Mouse (Mus musculus): Measurements from ENCODE around the gene Rap1b. TPM values are rescaled to one million over a fixed set of nuclear protein-coding genes. Genes with fewer than 3 reads are reported as not detected.

Gene Rap1b
- total RNA-seq, 4 experiments from 2014 or later, result 56.6 to 59.8 (median 59.1) TPM

GRCm38 (mm10) chr10:117784646-117785045 lies 61.2 kb downstream of the Rap1b start:
- no peak for DNase-seq (ENCODE audit: low spot score in 2 of 2)

DNA sequence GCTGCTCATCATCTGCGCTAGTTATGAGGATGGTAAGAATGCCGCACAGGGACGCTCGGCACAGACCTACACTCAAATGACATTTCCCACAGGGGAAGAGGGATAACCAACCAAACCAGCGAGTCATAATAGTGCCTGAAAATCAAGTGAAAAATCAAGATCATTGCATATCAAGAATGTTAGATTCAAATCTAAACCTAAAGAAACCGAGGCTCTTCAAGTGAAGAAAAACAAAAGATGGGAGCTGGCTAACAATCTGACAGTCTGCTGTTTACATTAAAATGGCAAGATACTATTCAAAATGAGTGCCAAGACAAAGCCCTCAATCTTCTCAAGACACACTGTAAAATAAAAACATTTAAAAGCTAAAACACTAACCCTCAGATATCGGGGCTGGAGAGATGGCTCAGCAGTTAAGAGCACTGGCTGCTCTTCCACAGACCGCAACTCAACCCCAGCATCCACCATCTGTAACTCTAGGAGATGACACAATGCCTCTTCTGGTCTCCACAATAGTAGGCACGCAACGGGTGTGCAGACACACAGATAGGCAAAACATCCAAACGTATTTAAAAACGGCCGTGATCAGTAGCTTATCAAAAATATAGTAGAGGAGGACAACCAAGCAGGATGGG lies 61.9 kb downstream of the Rap1b start:
- DNase-seq (ENCODE audit: low spot score in 2 of 2), result no peak

GRCm38 (mm10) chr10:117782491-117783260 lies 63.2 kb downstream of the Rap1b start:
- DNase-seq (ENCODE audit: low spot score in 2 of 2), result no peak

DNA sequence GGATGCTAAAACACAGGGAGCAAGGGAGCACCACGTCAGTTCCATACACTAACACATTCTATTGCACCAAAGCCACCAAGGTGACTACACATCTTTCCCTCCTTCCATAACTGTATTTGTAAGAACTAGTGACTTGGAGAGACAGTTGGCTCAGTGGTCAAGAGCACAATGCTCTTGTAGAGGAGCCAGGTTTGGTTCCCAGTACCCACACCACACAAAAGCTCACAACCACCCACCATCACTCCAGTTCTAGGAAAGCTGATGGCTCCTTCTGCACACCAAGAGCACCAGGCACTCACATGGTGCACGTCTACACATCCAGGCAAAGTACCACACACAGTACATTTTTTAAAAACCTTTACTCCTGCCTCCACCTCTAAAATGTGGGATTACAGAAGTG lies 63.8 kb downstream of the Rap1b start:
- DNase-seq (ENCODE audit: low spot score in 2 of 2), result no peak

- DNase-seq (ENCODE audit: low spot score in 2 of 2), result no peak
Measured at GRCm38 (mm10) chr10:117781021-117781725, 64.7 kb downstream of the Rap1b start.

DNA sequence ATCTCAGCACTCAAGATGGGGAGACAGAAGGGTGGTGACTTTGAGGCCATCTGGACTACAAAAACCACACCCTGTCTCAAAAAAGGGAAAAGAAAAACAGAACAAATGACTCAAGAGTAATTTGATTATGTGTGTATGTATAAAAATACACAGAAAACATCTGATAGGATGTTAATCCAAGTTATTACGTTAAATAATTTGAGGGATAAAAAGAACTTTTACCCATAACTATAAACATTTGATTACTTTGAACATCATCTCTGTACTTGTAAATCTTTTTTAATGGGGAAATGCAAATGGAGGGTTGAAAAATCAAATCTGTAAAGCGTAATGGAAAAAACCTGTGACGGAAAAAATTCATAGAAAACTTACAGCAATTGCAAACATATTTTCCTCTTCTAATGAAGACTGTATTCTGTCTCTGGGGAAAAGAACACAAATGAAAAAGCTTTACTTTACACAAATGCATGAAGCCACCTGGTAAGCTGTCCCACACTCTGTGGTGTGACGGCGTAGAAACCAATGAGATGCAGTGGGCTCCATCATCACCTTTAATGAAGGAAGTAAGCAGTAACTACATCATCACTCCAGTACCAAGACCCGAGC lies 65.4 kb downstream of the Rap1b start:
- DNase-seq (ENCODE audit: low spot score in 2 of 2), result no peak

DNA sequence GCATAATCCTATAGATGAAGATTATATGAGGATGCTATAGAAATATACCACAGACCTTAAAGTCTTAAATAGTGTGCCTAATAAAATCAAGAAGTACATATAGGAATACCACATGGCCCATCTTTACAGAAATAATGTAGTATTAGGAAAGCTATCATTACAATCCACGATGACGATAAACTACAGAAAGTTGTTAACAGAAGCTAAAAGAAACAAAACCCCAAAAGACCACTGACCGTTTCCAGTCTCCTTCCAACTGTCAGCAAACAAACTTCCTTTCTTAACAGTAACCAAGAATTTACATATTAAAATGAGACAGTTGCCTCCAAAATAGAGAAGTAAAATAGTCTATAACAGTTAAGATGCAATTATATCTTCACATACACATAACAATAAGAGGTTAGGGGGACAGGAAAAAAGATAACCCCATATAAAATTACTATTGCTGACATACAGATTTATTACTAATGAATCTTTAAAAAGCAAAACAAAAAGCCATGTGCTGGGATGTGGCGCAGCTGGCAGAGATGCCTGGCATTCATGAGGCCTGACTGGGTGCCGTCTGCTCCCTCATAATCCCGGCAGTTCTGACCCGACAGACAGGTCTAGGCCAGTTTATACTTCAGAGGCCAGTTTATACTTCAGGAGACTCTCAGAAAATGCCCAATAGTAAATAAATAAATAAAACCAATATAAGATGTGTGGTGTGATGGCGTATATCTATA lies 66.1 kb downstream of the Rap1b start:
- DNase-seq (ENCODE audit: low spot score in 2 of 2), result no peak

- DNase-seq (ENCODE audit: low spot score in 2 of 2), result no peak
Measured at GRCm38 (mm10) chr10:117778951-117779350, 66.9 kb downstream of the Rap1b start.

DNA sequence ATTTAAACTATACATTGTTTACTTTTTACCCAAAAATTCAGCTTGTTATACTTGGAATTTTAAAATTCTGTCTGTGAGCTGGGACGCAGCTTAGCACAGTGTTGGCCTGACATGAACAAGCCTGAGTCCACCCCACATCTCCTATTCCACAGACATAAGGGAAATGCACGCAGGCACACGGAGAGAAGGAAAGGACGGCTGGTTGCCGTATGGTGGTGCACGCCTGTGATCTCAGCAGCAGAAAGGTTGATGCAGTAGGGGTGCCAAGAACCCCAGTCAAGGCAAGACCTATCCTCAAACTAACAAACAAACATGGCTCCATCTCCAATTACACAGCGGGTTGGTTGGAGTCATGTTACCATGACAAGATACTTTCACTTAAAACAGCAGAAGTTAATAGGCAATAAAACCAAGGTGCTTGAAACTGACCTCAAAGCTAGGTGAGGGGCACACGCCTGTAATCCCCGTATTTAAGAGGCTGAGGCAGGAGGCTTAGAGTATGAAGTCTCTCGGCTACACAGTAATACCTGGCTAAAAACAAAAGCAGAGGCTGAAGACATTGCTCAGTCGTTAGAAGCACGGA lies 67.4 kb downstream of the Rap1b start:
- DNase-seq (ENCODE audit: low spot score in 2 of 2), result no peak

DNA sequence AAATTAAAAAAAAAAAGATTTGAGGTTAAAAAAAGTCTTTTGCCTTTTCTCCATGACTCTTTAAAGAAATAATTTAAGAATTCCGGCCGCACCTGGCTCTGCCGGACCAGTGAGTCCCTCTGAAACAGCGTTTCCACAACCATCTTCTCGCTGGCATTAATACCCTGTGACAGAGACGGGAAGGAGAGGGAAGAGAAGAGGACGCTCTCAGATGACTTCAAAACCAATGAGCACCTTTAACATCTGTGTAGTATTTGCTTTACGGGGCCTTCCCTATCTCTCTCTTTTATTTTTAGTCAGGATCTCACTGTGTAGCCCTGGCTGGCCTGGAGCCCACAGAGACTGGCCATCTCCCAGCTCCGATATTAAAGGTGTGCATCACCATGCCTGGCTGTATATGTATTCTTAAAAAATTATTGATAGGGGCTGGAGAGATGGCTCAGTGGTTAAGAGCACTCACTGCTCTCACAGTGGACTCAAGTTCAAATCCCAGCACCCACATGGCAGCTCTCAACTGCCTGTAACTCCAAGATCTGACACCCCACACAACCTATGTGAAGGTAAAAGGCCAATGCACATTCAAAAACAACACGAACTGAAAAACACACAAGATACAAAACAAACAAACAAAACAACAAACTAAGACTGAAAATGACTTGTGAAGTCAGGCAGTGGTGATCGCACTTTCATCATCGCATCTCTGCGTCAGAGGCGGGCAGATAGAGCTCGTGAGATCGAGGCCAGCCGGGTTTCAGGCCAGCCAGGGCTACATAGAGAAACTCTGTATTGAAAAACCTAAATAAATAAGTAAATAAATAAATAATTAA lies 68.1 kb downstream of the Rap1b start:
- DNase-seq (ENCODE audit: low spot score in 2 of 2), result no peak

DNA sequence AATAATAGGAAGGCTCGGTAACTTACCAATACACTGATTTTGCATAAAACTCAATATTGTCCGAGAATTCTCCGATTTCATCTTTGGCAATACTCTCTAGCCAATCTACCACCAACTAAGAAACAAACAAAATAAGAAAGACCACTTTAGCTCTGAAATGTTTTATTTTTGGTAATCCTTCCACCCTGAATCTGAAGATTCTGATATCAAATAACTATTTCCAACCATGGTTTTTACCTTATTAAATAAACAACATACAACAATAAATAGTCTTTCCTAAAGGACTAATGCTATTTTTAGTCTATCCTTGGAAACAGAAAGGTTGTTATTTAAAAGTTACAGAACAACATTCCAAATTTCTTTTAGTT lies 68.7 kb downstream of the Rap1b start:
- DNase-seq (ENCODE audit: low spot score in 2 of 2), result no peak

- no peak for DNase-seq (ENCODE audit: low spot score in 2 of 2)
Measured at GRCm38 (mm10) chr10:117776281-117777102, 69.3 kb downstream of the Rap1b start.

DNA sequence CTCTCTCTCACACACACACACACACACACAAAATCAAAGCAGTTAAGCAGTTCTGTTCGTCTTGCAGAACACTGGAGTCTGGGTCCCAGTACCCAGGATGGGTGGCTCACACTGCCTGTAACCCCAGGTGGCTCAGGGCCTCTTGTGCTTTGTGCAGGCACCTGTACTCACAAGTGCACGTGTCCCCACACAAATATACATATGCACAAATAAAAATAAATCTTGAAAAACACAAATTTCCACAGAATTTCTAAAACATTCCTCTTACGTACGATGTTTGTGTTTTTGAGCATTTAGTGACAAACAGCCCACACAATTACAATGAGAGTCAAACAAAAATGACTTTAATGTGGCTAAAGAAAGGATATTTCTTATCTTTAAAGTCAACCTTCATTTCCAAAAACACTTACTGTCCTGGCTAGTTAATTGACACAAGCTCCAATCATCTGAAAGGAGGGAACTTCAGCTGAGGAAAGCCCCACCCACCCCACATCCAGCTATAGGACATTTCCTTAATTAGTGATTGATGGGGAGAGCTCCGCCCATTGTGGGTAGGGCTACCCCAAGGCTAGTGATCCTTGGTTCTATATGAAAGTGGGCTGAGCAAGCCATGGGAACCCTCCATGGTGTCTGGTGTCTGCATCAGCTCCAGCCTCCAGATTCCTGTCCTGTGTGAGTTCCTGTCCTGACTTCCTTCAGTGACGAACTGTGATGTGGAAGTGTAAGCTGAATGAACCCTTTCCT lies 70.3 kb downstream of the Rap1b start:
- DNase-seq (ENCODE audit: low spot score in 2 of 2), result no peak

- DNase-seq (ENCODE audit: low spot score in 2 of 2), result no peak
Measured at GRCm38 (mm10) chr10:117774817-117775120, 71.1 kb downstream of the Rap1b start.

DNA sequence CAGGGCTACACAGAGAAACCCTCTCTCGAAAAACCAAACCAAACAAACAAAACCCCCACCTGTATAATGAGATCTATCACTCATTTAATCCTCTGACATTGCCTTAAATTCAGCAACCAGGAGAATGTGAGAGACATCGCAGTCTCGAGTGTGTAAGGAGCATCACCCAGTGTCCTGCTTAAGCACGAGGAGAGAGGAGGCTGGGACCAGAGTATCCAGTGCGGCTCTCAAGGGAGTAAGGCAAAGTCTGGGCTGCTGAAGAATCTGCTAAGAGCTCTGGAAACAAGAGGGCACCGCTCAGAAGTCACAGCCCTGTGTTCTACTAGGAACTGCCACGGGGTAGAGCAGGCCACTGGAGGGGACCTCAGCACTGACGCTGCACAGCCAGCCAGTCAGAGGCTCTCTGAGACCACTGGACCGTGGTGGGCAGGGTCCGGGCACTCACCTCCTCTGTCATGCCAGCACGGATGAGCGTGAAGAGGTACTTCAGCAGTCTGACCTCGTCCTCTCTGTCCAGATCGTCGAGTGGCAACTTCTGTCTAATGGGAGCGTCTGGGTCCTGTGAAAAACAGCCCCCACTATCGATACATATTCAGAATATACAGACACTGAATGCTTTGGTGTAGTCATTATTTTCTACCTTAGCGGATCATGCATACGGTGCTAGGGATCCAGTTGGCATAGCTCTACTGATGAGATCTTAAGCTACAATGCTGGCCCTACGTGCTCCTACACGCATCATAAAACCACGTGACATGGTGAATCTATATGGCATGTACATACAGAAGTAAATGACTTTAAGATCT lies 71.6 kb downstream of the Rap1b start:
- no peak for DNase-seq (ENCODE audit: low spot score in 2 of 2)

DNA sequence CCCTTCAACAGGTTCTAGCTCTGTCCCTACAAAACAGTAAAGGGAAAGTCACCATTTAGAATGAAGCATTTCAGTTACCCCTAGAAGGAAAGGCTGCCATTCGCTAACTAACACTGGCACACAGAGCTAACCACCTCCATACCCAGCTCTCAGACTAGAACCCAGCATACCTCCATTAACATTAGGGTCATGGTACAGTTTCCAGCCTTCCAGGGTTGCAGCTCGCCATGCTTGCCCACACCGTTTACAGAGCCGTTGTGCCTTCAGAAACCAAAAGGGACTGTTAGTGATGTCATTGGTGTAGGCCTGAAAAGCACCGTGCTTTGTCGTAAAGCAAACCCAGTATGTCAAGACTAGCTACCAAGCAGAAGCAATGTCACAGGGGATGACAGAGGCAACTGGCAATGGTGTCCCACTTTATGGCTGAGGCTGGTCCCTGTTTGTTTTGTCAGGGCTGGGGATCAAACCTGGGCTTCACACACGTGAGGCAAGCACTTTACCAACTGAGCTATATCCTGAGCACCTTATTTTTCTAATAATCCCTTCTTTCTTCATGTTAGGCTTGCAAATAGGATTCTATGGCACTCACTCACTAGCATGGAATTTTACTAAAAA lies 72.6 kb downstream of the Rap1b start:
- no peak for DNase-seq (ENCODE audit: low spot score in 2 of 2)

DNA sequence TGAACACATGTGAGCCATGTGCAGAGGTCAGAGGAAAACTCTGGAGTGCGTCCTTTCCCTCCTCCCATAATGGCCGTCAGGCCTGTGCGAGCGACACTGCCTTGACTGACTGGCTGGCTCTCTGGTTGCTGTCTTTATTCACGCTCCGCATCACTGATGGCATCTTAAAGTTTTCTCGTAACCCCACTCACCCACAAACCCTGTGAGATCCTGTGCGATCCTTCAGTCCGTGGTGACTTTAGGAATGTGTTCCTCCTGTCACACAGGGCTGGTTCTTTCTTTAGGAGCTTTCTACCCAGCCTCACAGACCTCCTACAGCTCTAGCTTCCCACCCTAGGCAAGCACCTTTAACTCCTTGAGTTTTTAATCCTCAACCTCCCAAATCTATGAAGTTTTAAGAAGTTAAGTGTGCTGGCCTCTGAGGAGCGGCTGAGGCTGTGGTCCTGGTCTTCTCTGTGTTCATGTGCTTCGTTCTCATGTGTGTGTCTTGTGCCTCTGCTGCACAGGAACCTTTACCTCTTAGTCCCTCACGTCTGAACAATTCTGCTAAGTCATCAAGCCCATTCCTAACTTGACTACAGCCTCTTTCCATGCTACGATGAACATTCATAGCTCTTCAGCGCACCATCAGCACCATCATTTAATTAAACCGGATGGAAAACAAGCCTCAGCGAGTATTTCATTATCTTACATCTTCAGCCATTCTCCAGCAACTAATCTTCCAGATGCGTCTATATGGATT lies 73.3 kb downstream of the Rap1b start:
- DNase-seq (ENCODE audit: low spot score in 2 of 2), result no peak

Data from layer of hippocampus, adult 8-10 months (tissue).